Mouse (Mus musculus) liver, adult 2 months (tissue): ENCODE results near the gene Map2. TPM values are rescaled to one million over a fixed set of nuclear protein-coding genes. Genes with fewer than 3 reads are reported as not detected.

Experiments
- DNase-seq: peaks from one replicate; pipeline ENCODE4 v3.0.0-alpha.2; 2011; ENCODE audit warnings: low read depth, low spot score; ENCODE audit errors: extremely low read depth
- H3K27ac ChIP-seq: fragments of 200-500 bp; replicated peaks from 2 replicates; pipeline ENCODE4 v1.5.1; 2012; ENCODE audit warnings: low read depth, mild to moderate bottlenecking, control low read depth, inconsistent platforms, low read length; ENCODE audit not compliant: insufficient read depth
- H3K27me3 ChIP-seq: fragments of 200-500 bp; 2 replicates; pipeline ENCODE4 v1.6.1; 2012; ENCODE audit warnings: mild to moderate bottlenecking, moderate library complexity, low read length, inconsistent platforms; ENCODE audit not compliant: control insufficient read depth, insufficient read depth
- H3K36me3 ChIP-seq: fragments of 200-500 bp; 2 replicates; pipeline ENCODE4 v1.6.1; 2012; ENCODE audit warnings: low read length, inconsistent platforms; ENCODE audit not compliant: control insufficient read depth, insufficient read depth
- H3K4me1 ChIP-seq: fragments of 200-500 bp; 2 replicates; pipeline ENCODE4 v1.6.1; 2011; ENCODE audit warnings: low read length; ENCODE audit not compliant: control insufficient read depth, insufficient read depth
- H3K4me3 ChIP-seq: fragments of 200-500 bp; 2 replicates; pipeline ENCODE4 v1.5.1; 2011; ENCODE audit warnings: low read depth, mild to moderate bottlenecking, control low read depth, low read length, moderate library complexity; ENCODE audit not compliant: insufficient read depth
- H3K79me2 ChIP-seq: fragments of 200-500 bp; 2 replicates; pipeline ENCODE4 v1.6.1; 2012; ENCODE audit warnings: inconsistent platforms, mild to moderate bottlenecking, low read length, moderate library complexity; ENCODE audit not compliant: control insufficient read depth, insufficient read depth
- H3K9ac ChIP-seq: fragments of 200-500 bp; 2 replicates; pipeline ENCODE4 v1.6.1; 2012; ENCODE audit warnings: low read depth, mild to moderate bottlenecking, control low read depth, inconsistent platforms, low read length
- CTCF ChIP-seq: fragments of 200-500 bp; IDR thresholded peaks from 2 replicates; pipeline ENCODE4 v1.5.1; 2011; ENCODE audit warnings: low read depth, low read length, control low read depth
- POLR2A ChIP-seq: fragments of 200-500 bp; IDR thresholded peaks from 2 replicates; pipeline ENCODE4 v1.6.1; 2011; ENCODE audit warnings: low read length, control low read depth; ENCODE audit not compliant: insufficient read depth; ENCODE audit errors: extremely low read depth
- WGBS: fragments of 180-500 bp; shearing (Covaris S2); methylation state at CpG from one replicate; pipeline ENCODE4 v1.1.7; 2018; 5-methylcytosine and 5-hydroxymethylcytosine counted together
- polyA plus RNA-seq: library from polyadenylated mRNA; depleted of rRNA; stranded (reverse); fragments of >200 nt; gene quantifications from 2 replicates; pipeline ENCODE4 v1.2.3, GENCODE M21; 2012
- total RNA-seq: library from RNA; depleted of rRNA; stranded (reverse); fragments of >200 nt; gene quantifications from 2 replicates; pipeline ENCODE4 v1.2.3, GENCODE M21; 2014

The Map2 gene
- total and polyA plus RNA-seq, 2 experiments: 0.45 to 1.0 TPM

- WGBS: 87% methylated on average over 6 of the region's 6 CpGs
- no peak overlapping the region for H3K9ac ChIP-seq
- H3K4me1 ChIP-seq: no peaks in the 10 kb centered on the region
- H3K4me3 ChIP-seq: no peak overlapping the region
- no peak for DNase-seq
- no peak for TF ChIP-seq CTCF
- no peak for TF ChIP-seq POLR2A
- no peaks in the 10 kb centered on the region for H3K79me2 ChIP-seq
- no peak overlapping the region for H3K27ac ChIP-seq
- no peaks in the 10 kb centered on the region for H3K27me3 ChIP-seq
- H3K36me3 ChIP-seq: no peaks in the 10 kb centered on the region
Measured at GRCm38 (mm10) chr1:66431472-66431871, 256.4 kb downstream of the Map2 start.

DNA sequence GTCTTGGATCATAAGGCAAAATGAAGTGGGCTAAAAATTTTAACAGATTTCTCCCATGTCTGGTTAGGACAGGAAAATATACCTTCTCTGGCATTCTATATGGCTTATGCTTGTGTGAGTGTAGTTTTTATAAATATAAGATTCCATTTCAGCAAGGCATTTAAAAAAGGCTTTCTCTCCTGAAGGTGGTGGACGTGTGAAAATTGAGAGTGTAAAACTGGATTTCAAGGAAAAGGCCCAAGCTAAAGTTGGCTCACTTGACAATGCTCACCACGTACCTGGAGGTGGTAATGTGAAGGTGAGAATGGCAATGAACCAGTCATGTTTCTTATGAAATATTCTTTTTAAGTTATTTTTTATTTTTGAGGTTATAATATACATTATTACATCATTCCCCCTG, 263.0 kb downstream of the Map2 start:
- H3K79me2 ChIP-seq: no peaks in the 10 kb centered on the region
- H3K36me3 ChIP-seq: no peaks in the 10 kb centered on the region
- WGBS: 90% methylated on average over 2 of the region's 2 CpGs
- no peak overlapping the region for H3K9ac ChIP-seq
- H3K27me3 ChIP-seq: no peaks in the 10 kb centered on the region
- no peak for TF ChIP-seq CTCF
- TF ChIP-seq POLR2A: no peak
- DNase-seq: no peak
- no peaks in the 10 kb centered on the region for H3K4me1 ChIP-seq
- no peak overlapping the region for H3K27ac ChIP-seq
- no peak overlapping the region for H3K4me3 ChIP-seq

DNA sequence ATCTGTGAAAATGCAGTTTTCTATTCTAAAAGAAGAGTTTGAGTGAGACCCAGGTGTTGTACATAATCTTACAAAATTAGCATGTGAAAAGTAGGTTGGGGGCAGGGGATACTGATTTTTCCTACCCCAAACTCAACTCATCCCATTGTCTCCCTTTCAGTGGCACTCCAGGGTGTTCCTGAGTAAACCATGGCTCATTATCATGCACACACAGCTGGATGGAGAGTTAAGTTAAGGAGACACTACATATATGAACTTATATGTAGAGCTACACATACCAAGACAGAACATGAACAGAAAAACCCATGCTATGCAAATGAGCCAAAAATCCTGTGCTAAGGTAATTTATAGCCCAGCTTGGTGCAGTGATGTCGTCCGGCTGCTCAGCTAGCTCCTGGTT, 267.8 kb downstream of the Map2 start:
- Histone ChIP-seq H3K79me2 (no peaks in the 10 kb centered on the region), H3K4me1 (no peaks in the 10 kb centered on the region), H3K36me3 (no peaks in the 10 kb centered on the region), H3K27ac (no peak overlapping the region), H3K27me3 (no peaks in the 10 kb centered on the region), H3K4me3 (no peak overlapping the region), H3K9ac (no peak overlapping the region)
- WGBS: 90% methylated on average over 2 of the region's 2 CpGs
- DNase-seq: no peak
- no peak for TF ChIP-seq POLR2A
- TF ChIP-seq CTCF: no peak

GRCm38 (mm10) chr1:66449471-66449870, 274.4 kb downstream of the Map2 start:
- H3K4me3 ChIP-seq: no peak overlapping the region
- H3K9ac ChIP-seq: no peak overlapping the region
- H3K27ac ChIP-seq: no peak overlapping the region
- no peaks in the 10 kb centered on the region for H3K36me3 ChIP-seq
- no peak for DNase-seq
- TF ChIP-seq POLR2A (no peak), CTCF (no peak)
- H3K79me2 ChIP-seq: no peaks in the 10 kb centered on the region
- no peaks in the 10 kb centered on the region for H3K27me3 ChIP-seq
- H3K4me1 ChIP-seq: no peaks in the 10 kb centered on the region
- WGBS: 77% methylated on average over 2 of the region's 2 CpGs

GRCm38 (mm10) chr1:66456580-66456979, 281.5 kb downstream of the Map2 start:
- 28% methylated on average over 2 of the region's 2 CpGs for WGBS
- no peak overlapping the region for H3K9ac ChIP-seq
- no peak for TF ChIP-seq POLR2A
- no peak for TF ChIP-seq CTCF
- H3K79me2 ChIP-seq: no peaks in the 10 kb centered on the region
- no peak overlapping the region for H3K27ac ChIP-seq
- H3K4me3 ChIP-seq: no peak overlapping the region
- H3K4me1 ChIP-seq: no peaks in the 10 kb centered on the region
- no peaks in the 10 kb centered on the region for H3K27me3 ChIP-seq
- no peaks in the 10 kb centered on the region for H3K36me3 ChIP-seq
- no peak for DNase-seq

DNA sequence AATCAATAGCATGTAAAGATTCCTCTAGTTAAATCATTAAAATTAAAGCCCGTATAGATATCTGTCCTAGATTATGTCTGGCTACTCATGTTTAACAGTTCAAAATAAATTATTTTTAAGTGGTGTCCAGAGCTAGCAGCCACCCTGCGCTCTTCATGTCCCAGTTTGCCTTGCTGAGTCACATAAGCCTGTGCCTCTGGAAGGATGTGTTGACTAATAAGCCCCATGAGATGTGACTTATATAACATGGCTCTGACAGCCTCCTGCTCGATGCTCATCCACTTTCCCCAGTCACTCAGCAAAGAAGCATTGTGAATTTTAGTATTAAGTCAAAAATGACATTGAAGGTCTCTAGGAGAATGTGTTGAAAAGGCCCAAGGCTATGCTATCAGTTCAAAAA, 282.7 kb downstream of the Map2 start:
- no peaks in the 10 kb centered on the region for H3K4me1 ChIP-seq
- TF ChIP-seq POLR2A (no peak), CTCF (no peak)
- 78% methylated on average over 3 of the region's 3 CpGs for WGBS

More for the DNA sequence above, 282.7 kb downstream of the Map2 start:
- H3K4me3 ChIP-seq: no peak overlapping the region
- H3K27me3 ChIP-seq: no peaks in the 10 kb centered on the region
- H3K27ac ChIP-seq: no peak overlapping the region
- no peak overlapping the region for H3K9ac ChIP-seq
- H3K36me3 ChIP-seq: no peaks in the 10 kb centered on the region
- no peaks in the 10 kb centered on the region for H3K79me2 ChIP-seq
- no peak for DNase-seq
